Comparison of ENCODE assay signal across 15 mouse cellular contexts in the genomic region with DNA sequence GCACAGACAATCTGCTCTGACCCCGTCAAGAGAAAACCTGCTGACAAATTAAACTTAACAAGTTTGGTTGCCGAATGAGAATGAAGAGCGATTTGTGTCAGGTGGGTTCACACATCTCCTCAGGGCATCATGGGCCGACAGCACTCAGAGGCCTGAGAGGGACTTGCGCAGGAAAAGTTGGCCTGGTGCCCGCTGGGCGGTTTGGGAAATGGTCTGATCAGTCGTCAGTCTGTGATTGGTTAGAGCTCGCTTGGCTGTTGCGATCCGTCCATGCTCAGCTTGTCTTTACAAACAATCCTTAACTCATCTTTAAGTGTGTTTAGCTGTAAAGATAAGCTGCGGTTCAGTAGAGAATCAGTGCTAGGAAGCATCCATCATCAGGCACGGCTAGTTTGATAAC. TPM values are rescaled to one million over a fixed set of nuclear protein-coding genes. Genes with fewer than 3 reads are reported as not detected.
A peak's percentile ranks its signal among the peaks of the same experiment; 100 is the strongest.
DNase-seq lines count a peak whose midpoint lies in the region; TF ChIP-seq lines count a peak whose summit lies in the region.
"Had no signal": no experiment of that assay in that cellular context is flagged by ENCODE, and none has a peak within 500 bp of the region (broad histone marks: within the 10 kb centered on the region; RNA-seq: fewer than 3 reads in every experiment).

No protein-coding gene starts in this region.

- no peak for TF ChIP-seq POLR2A in testis, adult 2 months (IDR thresholded peaks at IDR 0.05; ENCODE audit: control insufficient read depth, low read depth, low read length)
- no peak for TF ChIP-seq POLR2A in liver, adult 2 months (IDR thresholded peaks at IDR 0.05; ENCODE audit: extremely low read depth, insufficient read depth, low read length)

- intact Hi-C loops in heart, postnatal 25 days (cut with DNase I): no loop called here

- no peak overlapping the region for H3K9ac ChIP-seq in liver, adult 2 months (ENCODE audit: low read depth, low read length)
- H3K9ac ChIP-seq: hindbrain, embryonic 13.5 days had no signal

- 76% methylated on average over 13 of the region's 13 CpGs for WGBS in liver, adult 2 months

- no peaks in the 10 kb centered on the region for H3K36me3 ChIP-seq in testis, adult 2 months (ENCODE audit: control insufficient read depth, insufficient read depth, low read length)
- H3K36me3 ChIP-seq in liver, adult 2 months (ENCODE audit: control insufficient read depth, insufficient read depth, low read length): no peaks in the 10 kb centered on the region
- H3K36me3 ChIP-seq: hindbrain, embryonic 13.5 days had no signal

- H3K4me3 ChIP-seq in testis, adult 2 months (ENCODE audit: control insufficient read depth, low read depth, low read length): peak overlapping the region; percentile 1; the same call in 1 of the 2 replicates
- H3K4me3 ChIP-seq in liver, adult 2 months (ENCODE audit: insufficient read depth, low read depth, low read length): no peak overlapping the region
- H3K4me3 ChIP-seq: hindbrain, embryonic 13.5 days; left cerebral cortex, adult 2 months had no signal

- peaks cover 9% of the 10 kb centered on the region for H3K4me1 ChIP-seq in testis, adult 2 months (ENCODE audit: control insufficient read depth, insufficient read depth, low read length)
- H3K4me1 ChIP-seq in liver, adult 2 months (ENCODE audit: control insufficient read depth, insufficient read depth, low read length): no peaks in the 10 kb centered on the region
- H3K4me1 ChIP-seq: hindbrain, embryonic 13.5 days had no signal

- H3K79me2 ChIP-seq in liver, adult 2 months (ENCODE audit: control insufficient read depth, insufficient read depth, low read length): no peaks in the 10 kb centered on the region

- peak; percentile 8 to 21 for DNase-seq in heart, adult 18-20 months
- no peak for DNase-seq in heart, postnatal 25 days (ENCODE audit: low spot score)
- no peak for DNase-seq in testis, postnatal 14 days (ENCODE audit: low spot score)
- DNase-seq in liver, adult 2 months (ENCODE audit: extremely low read depth, low read depth, low spot score): peak; percentile 52
- DNase-seq in layer of hippocampus, adult 8-10 months (ENCODE audit: low spot score in 2 of 2): no peak
- no peak for DNase-seq in spleen, adult 12 weeks (ENCODE audit: low spot score)
- no peak for DNase-seq in kidney, adult 8-10 months
- DNase-seq: adrenal gland, postnatal 10 days; cerebellum, adult 11-12 months; thymus, postnatal 14 days had no signal

- no peak for TF ChIP-seq CTCF in testis, adult 2 months (IDR thresholded peaks at IDR 0.05; ENCODE audit: control insufficient read depth, insufficient read depth, insufficient replicate concordance, low read depth, low read length)
- TF ChIP-seq CTCF in liver, adult 2 months (IDR thresholded peaks at IDR 0.05; ENCODE audit: low read depth, low read length): no peak

- H3K27ac ChIP-seq in testis, adult 2 months (ENCODE audit: control insufficient read depth, insufficient read depth, low read depth, low read length): no peak overlapping the region
- no peak overlapping the region for H3K27ac ChIP-seq in liver, adult 2 months (replicated peaks; ENCODE audit: insufficient read depth, low read depth, low read length)
- H3K27ac ChIP-seq: hindbrain, embryonic 13.5 days; kidney, postnatal 0 days; left cerebral cortex, adult 2 months had no signal

- H3K27me3 ChIP-seq in testis, adult 2 months (ENCODE audit: control insufficient read depth, insufficient read depth, low read length): no peaks in the 10 kb centered on the region
- H3K27me3 ChIP-seq in liver, adult 2 months (ENCODE audit: control insufficient read depth, insufficient read depth, low read length): no peaks in the 10 kb centered on the region
- H3K27me3 ChIP-seq: hindbrain, embryonic 13.5 days had no signal

RNA-seq across cellular contexts. Expression of a gene that starts 47.8 kb away (rescaled TPM):
- 1 to 10 TPM; 1.5 to 3.4 TPM for total RNA-seq in heart, adult 18-20 months (2021)
- 1 to 10 TPM; 1.6 to 2.2 TPM for total RNA-seq in heart, postnatal 25 days (2021)
- polyA plus RNA-seq in testis, adult 2 months (2012; rRNA removed): 3.6 and 4.7 TPM in 2 replicates
- total RNA-seq in liver, adult 2 months (2014; rRNA removed): not detected in 2 replicates
- polyA plus RNA-seq in liver, adult 2 months (2012; rRNA removed): not detected in 2 replicates
- not detected for total RNA-seq in layer of hippocampus, adult 8-10 months (2022)
- total RNA-seq: adrenal gland, postnatal 10 days; left cerebral cortex, adult 2 months; monocyte, adult 5-6 weeks had no signal
- polyA plus RNA-seq: kidney, postnatal 0 days had no signal

Comparison
In these comparisons a context has a peak if more than half of its experiments do, and no peak if none do; other contexts are left out.
1. DNase-seq: peak in heart, adult 18-20 months (2 of 2) and liver, adult 2 months (single experiment); none in heart, postnatal 25 days (single experiment), testis, postnatal 14 days (single experiment), layer of hippocampus, adult 8-10 months (0 of 2), spleen, adult 12 weeks (single experiment) and kidney, adult 8-10 months (0 of 2).